Mouse (Mus musculus) midbrain, embryonic 15.5 days (tissue): ENCODE measurements at regions not wholly inside any gene's neighbourhood (a gene's known extent, or its start where the extent isn't known, plus 50 kb on each side); places are given as distances from the start of the nearest gene placed in this dataset.

ENCODE experiments used
- ATAC-seq: fragments of 200-750 bp; cut with Nextera tagmentation; replicated peaks from 2 replicates; pipeline ENCODE4 v1.8.0; 2017; ENCODE audit warnings: moderate TSS enrichment
- H3K27ac ChIP-seq: fragments of 300-500 bp; sonication (generic); 2 replicates; pipeline ENCODE4 v1.5.1; 2015; ENCODE audit warnings: mild to moderate bottlenecking, inconsistent platforms
- H3K27me3 ChIP-seq: fragments of 300-500 bp; sonication (generic); replicated peaks from 2 replicates; pipeline ENCODE4 v1.6.1; 2015; ENCODE audit warnings: inconsistent platforms
- H3K36me3 ChIP-seq: fragments of 300-500 bp; sonication (generic); replicated peaks from 2 replicates; pipeline ENCODE4 v1.6.1; 2015; ENCODE audit warnings: inconsistent platforms
- H3K4me1 ChIP-seq: fragments of 300-500 bp; sonication (generic); 2 replicates; pipeline ENCODE4 v1.6.1; 2015; ENCODE audit warnings: inconsistent platforms
- H3K4me2 ChIP-seq: fragments of 300-500 bp; sonication (generic); 2 replicates; pipeline ENCODE4 v1.6.1; 2015; ENCODE audit warnings: inconsistent platforms, mild to moderate bottlenecking, moderate library complexity
- H3K4me3 ChIP-seq: fragments of 300-500 bp; sonication (generic); 2 replicates; pipeline ENCODE4 v1.5.1; 2015; ENCODE audit warnings: mild to moderate bottlenecking, inconsistent platforms
- H3K9ac ChIP-seq: fragments of 300-500 bp; sonication (generic); 2 replicates; pipeline ENCODE4 v1.6.1; 2015; ENCODE audit warnings: mild to moderate bottlenecking, inconsistent platforms
- H3K9me3 ChIP-seq: fragments of 300-500 bp; sonication (generic); 2 replicates; pipeline ENCODE4 v1.6.1; 2016; ENCODE audit warnings: inconsistent platforms
- WGBS: fragments of 180-500 bp; shearing (Covaris S2); methylation state at CpG from one replicate; pipeline ENCODE4 v1.1.7; 2015; ENCODE audit warnings: mixed read lengths; 5-methylcytosine and 5-hydroxymethylcytosine counted together

DNA sequence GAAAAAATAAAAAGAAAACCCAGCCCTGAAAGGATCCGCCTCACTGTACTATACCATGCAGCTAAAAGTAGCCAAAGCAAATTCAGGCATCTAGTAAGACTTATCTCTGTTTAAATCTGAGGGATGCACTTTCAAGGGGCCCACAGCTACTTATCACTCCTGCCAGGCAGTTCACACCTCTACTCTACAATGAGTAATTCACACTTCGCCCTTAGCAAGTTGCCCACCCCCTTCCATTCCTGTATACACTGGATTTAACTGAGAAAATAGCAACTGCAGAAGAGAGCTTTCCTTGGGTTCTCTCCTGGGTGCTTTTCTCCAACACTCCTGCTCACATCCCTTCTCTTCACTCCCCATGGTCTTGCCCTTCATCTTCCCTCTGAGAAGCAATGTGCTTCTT, 142.4 kb upstream of the Mgat5 start:
- Histone ChIP-seq H3K4me2 (no peak overlapping the region), H3K4me1 (no peaks in the 10 kb centered on the region), H3K36me3 (no peaks in the 10 kb centered on the region), H3K9ac (no peak overlapping the region), H3K27ac (no peak overlapping the region), H3K9me3 (no peaks in the 10 kb centered on the region), H3K4me3 (no peak overlapping the region), H3K27me3 (no peaks in the 10 kb centered on the region)
- ATAC-seq, result no peak
- 88% methylated on average over 2 of the region's 2 CpGs for WGBS

DNA sequence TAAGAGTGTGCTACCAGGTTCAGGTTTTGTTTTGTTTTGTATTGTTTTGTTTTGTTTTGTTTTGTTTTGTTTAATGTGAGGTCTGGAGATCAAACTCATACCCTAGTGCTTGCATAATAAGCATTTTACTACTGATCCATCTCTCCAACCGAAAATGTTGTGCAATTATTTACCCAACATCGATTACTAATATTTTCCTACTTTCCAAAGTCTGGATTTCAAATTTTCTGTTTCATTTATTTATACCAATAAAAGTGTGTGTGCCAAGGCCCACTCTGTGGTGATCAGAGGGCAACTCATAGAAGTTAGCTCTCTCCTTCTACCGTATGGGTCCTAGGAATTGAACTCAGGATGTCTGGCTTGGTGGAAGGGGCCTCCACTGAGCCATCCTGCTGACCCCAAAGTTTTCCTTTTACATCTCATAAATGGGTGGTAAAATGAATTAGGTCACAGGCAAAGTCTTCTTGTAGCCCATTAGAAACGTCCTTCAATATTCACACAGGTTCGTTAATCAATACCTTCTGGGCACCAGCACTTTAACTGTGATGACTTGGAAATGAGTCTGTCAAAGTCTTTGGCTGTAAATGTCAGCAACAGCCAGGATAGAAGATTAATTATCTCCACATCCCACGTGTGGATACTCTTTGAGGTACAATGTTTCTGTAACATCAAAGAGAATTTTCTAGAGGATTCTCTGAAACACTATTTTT, 158.9 kb upstream of the Mgat5 start:
- H3K9me3 ChIP-seq, result no peaks in the 10 kb centered on the region
- H3K4me3 ChIP-seq, result no peak overlapping the region
- no peak overlapping the region for H3K9ac ChIP-seq
- H3K36me3 ChIP-seq, result no peaks in the 10 kb centered on the region
- no peak overlapping the region for H3K27ac ChIP-seq
- no peaks in the 10 kb centered on the region for H3K27me3 ChIP-seq
- H3K4me1 ChIP-seq, result no peaks in the 10 kb centered on the region
- no peak for ATAC-seq
- H3K4me2 ChIP-seq, result no peak overlapping the region
- WGBS, result 78% methylated on average over 6 of the region's 6 CpGs

- WGBS, result 92% methylated on average over 2 of the region's 2 CpGs
- H3K9ac ChIP-seq, result no peak overlapping the region
- H3K4me1 ChIP-seq, result no peaks in the 10 kb centered on the region
- no peak overlapping the region for H3K27ac ChIP-seq
- H3K36me3 ChIP-seq, result no peaks in the 10 kb centered on the region
- H3K27me3 ChIP-seq, result no peaks in the 10 kb centered on the region
- H3K4me3 ChIP-seq, result no peak overlapping the region
- no peak for ATAC-seq
- no peak overlapping the region for H3K4me2 ChIP-seq
- H3K9me3 ChIP-seq, result no peaks in the 10 kb centered on the region
These were observed 170.1 kb upstream of the Mgat5 start for GRCm38 (mm10) chr1:127034748-127035147.

DNA sequence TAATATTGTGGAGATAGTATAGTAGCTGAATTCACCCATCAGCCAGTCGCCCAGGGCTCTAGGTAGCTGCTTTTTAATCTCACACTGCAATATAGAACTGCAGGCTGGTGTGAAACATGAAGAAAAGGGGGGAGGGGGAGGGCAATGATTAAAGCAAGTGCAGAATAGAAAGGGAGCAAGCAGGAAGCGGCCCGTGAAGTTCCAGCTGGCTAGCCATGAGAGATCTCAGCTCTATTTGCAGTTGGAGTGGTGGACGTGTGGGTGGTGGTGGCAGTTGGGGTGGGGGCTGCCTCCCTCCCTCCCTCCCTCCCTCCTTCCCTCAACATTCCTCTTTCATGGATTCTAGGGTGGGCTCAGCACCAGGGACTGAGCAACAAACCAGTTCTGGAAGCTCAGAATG, 173.3 kb upstream of the Mgat5 start:
- ATAC-seq, result no peak
- H3K27me3 ChIP-seq, result no peaks in the 10 kb centered on the region
- no peaks in the 10 kb centered on the region for H3K36me3 ChIP-seq
- no peak overlapping the region for H3K4me2 ChIP-seq
- H3K9ac ChIP-seq, result no peak overlapping the region
- WGBS, result 9% methylated on average over 4 of the region's 4 CpGs
- H3K27ac ChIP-seq, result no peak overlapping the region
- H3K4me1 ChIP-seq, result no peaks in the 10 kb centered on the region
- no peak overlapping the region for H3K4me3 ChIP-seq
- no peaks in the 10 kb centered on the region for H3K9me3 ChIP-seq

- Histone ChIP-seq H3K27me3 (no peaks in the 10 kb centered on the region), H3K27ac (no peak overlapping the region), H3K4me1 (no peaks in the 10 kb centered on the region), H3K36me3 (no peaks in the 10 kb centered on the region), H3K4me3 (no peak overlapping the region), H3K9ac (no peak overlapping the region), H3K9me3 (no peaks in the 10 kb centered on the region), H3K4me2 (no peak overlapping the region)
- no peak for ATAC-seq
- WGBS, result 89% methylated on average over 1 of the region's 1 CpGs
These were observed 175.8 kb upstream of the Mgat5 start for GRCm38 (mm10) chr1:127028872-127029497.

DNA sequence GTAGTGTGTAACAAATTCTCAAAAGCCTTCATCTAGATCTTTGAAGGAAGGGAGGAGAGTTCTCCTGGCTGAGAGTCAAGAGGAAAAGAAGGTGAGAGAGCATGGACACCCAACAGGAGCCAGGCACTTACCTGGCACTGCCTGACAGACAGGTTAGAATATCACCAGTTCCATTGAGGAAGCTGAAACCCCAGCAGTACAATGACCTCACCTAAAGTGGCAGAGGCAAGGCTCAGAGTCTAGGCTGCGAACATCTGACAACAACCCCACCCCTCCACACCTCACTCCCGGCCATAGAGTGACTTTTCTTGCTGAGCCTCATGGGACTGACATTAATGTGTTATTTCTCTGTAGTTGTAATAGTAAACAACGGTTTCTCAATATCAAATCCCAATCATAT, 181.7 kb upstream of the Mgat5 start:
- H3K4me3 ChIP-seq, result no peak overlapping the region
- H3K4me2 ChIP-seq, result no peak overlapping the region
- no peak overlapping the region for H3K27ac ChIP-seq
- no peaks in the 10 kb centered on the region for H3K27me3 ChIP-seq
- no peak for ATAC-seq
- no peak overlapping the region for H3K9ac ChIP-seq
- no peaks in the 10 kb centered on the region for H3K4me1 ChIP-seq
- 87% methylated on average over 3 of the region's 3 CpGs for WGBS
- no peaks in the 10 kb centered on the region for H3K36me3 ChIP-seq
- no peaks in the 10 kb centered on the region for H3K9me3 ChIP-seq

DNA sequence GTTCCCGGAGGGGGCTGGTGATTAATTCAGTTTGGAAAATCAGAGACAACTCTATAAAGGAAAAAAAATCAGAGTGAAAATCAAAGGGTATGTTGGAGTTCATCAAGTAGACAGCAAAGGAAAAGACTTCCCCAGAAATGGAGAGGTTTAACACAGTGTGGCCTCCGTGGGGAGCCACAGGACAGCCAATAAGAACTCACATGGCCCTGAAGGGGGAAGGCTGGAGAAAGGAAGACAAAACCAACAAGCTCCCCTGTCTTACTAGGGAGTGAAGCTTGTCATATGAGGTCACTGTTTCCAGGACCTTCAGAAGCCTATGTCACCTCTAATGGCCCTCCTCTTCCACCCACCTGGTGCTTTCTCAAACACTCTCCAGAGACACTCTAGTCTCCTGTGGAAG, 187.1 kb upstream of the Nckap5 start:
- Histone ChIP-seq H3K27ac (no peak overlapping the region), H3K4me3 (no peak overlapping the region), H3K36me3 (no peaks in the 10 kb centered on the region), H3K9me3 (no peaks in the 10 kb centered on the region), H3K27me3 (no peaks in the 10 kb centered on the region), H3K4me2 (no peak overlapping the region), H3K4me1 (peaks cover 14% of the 10 kb centered on the region), H3K9ac (no peak overlapping the region)
- no peak for ATAC-seq
- 76% methylated on average over 2 of the region's 2 CpGs for WGBS

DNA sequence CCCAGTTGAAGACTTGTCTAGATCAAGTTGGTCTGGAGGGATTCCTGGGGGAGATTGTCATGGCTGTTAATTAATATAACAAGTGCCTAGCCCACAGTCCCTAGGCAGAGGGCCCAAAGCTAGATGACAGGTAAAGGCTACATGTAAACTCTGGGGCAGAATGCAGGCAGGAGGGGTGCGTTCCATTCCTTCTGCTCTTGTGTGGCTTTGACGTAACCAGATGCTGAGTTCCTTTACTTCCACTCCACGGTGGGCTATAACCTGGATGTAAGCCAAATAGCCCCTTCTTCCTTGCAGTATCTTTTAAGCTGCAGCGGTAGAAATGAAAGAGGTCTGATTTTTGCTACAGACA, 185.3 kb upstream of the Nckap5 start:
- Histone ChIP-seq H3K36me3 (no peaks in the 10 kb centered on the region), H3K4me1 (peaks cover 14% of the 10 kb centered on the region), H3K27ac (peak overlapping the region; percentile 61; the same call in 1 of the 2 replicates), H3K27me3 (no peaks in the 10 kb centered on the region), H3K4me3 (no peak overlapping the region), H3K4me2 (no peak overlapping the region), H3K9ac (no peak overlapping the region), H3K9me3 (no peaks in the 10 kb centered on the region)
- no peak for ATAC-seq
- 58% methylated on average over 4 of the region's 4 CpGs for WGBS

- H3K36me3 ChIP-seq, result no peaks in the 10 kb centered on the region
- peaks cover 14% of the 10 kb centered on the region for H3K4me1 ChIP-seq
- no peak overlapping the region for H3K9ac ChIP-seq
- H3K9me3 ChIP-seq, result no peaks in the 10 kb centered on the region
- 0 out of 2 replicates have a peak, but pooled peaks cover 4% of the 10 kb centered on the region for H3K27me3 ChIP-seq
- peak overlapping the region; percentile 61 for H3K27ac ChIP-seq
- WGBS, result 6% methylated on average over 8 of the region's 8 CpGs
- no peak overlapping the region for H3K4me2 ChIP-seq
- H3K4me3 ChIP-seq, result no peak overlapping the region
- ATAC-seq, result peak; percentile 91
These were observed 184.7 kb upstream of the Nckap5 start for GRCm38 (mm10) chr1:127015042-127015893.

DNA sequence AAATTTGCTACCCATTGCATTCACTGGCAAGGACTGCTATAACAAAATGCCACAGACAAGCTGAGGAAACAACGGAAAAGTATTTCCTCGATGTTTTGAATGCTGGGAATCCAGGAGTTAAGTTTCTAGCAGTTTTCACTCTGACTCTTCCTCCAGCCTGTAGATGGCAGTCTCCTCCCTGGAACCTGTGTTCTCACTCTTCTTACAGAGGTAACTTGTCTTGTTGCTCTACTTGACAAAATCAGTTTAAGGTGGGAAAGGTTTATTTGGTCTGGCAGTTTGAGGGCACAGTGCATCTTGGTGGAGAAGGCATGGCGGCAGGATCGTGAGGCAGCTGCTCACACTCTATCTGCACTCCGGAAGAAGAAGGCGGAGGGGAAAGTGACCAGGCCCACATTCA, 181.3 kb upstream of the Nckap5 start:
- 73% methylated on average over 6 of the region's 6 CpGs for WGBS
- ATAC-seq, result no peak
- 0 out of 2 replicates have a peak, but pooled peaks cover 5% of the 10 kb centered on the region for H3K27me3 ChIP-seq
- no peaks in the 10 kb centered on the region for H3K36me3 ChIP-seq
- no peak overlapping the region for H3K4me3 ChIP-seq
- no peaks in the 10 kb centered on the region for H3K9me3 ChIP-seq
- H3K4me2 ChIP-seq, result no peak overlapping the region
- no peak overlapping the region for H3K27ac ChIP-seq
- H3K4me1 ChIP-seq, result peaks cover 14% of the 10 kb centered on the region
- H3K9ac ChIP-seq, result no peak overlapping the region

- Histone ChIP-seq H3K27ac (no peak overlapping the region), H3K9ac (no peak overlapping the region), H3K27me3 (0 out of 2 replicates have a peak, but pooled peaks cover 5% of the 10 kb centered on the region), H3K4me1 (peaks cover under 1% of the 10 kb centered on the region; the same call in 1 of the 2 replicates), H3K4me3 (no peak overlapping the region), H3K4me2 (no peak overlapping the region), H3K36me3 (no peaks in the 10 kb centered on the region), H3K9me3 (no peaks in the 10 kb centered on the region)
- no peak for ATAC-seq
- WGBS, result 85% methylated on average over 4 of the region's 4 CpGs
These were observed 179.1 kb upstream of the Nckap5 start for GRCm38 (mm10) chr1:127009699-127010098.

DNA sequence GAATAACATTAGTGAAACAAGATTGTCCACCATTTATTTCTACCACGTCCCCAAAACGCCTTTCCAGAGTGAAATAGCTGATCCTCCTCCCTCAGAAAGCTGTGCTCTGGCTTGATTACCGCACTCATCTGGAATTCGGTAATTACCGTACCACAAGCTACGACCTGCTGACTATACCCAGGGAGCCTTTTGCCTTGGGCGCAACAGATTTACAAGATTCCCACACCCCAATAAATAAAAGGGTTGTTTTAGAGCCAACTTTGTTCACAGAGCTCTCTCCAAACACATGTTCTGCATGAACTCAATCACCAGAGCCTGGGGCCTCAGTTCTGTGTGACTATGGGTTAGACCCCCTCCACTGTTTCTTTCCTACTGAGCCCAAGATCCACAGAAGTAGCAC, 171.1 kb upstream of the Nckap5 start:
- ATAC-seq, result no peak

More for the DNA sequence above, 171.1 kb upstream of the Nckap5 start:
- no peaks in the 10 kb centered on the region for H3K9me3 ChIP-seq
- H3K9ac ChIP-seq, result no peak overlapping the region
- H3K27me3 ChIP-seq, result no peaks in the 10 kb centered on the region
- no peaks in the 10 kb centered on the region for H3K4me1 ChIP-seq
- H3K4me2 ChIP-seq, result no peak overlapping the region
- no peak overlapping the region for H3K4me3 ChIP-seq
- no peaks in the 10 kb centered on the region for H3K36me3 ChIP-seq
- WGBS, result 74% methylated on average over 7 of the region's 7 CpGs
- no peak overlapping the region for H3K27ac ChIP-seq
